Mouse (Mus musculus) heart, embryonic 16.5 days (tissue): ENCODE measurements around the gene Fam169b. TPM values are rescaled to one million over a fixed set of nuclear protein-coding genes. Genes with fewer than 3 reads are reported as not detected.
A peak's percentile ranks its signal among the peaks of the same experiment; 100 is the strongest.
"Not testable (repeated sequence)": the region's sequence is repeated elsewhere in the genome, so short reads cannot be mapped to it uniquely, and the experiment has no call there.

Experiments
- ATAC-seq: fragments of 200-750 bp; cut with Nextera tagmentation; replicated peaks from 2 replicates; pipeline ENCODE4 v1.8.0; 2017; ENCODE audit warnings: moderate number of reproducible peaks; ENCODE audit not compliant: insufficient read depth, low FRiP score; ENCODE audit errors: extremely low read depth
- H3K27ac ChIP-seq: fragments of 300-500 bp; sonication (generic); 2 replicates; pipeline ENCODE4 v1.5.1; 2014; ENCODE audit warnings: mild to moderate bottlenecking, low read length, control low read depth, moderate library complexity
- H3K27me3 ChIP-seq: fragments of 300-500 bp; sonication (generic); 2 replicates; pipeline ENCODE4 v1.6.1; 2014; ENCODE audit warnings: low read length, mixed read lengths; ENCODE audit not compliant: control insufficient read depth, insufficient read depth
- H3K36me3 ChIP-seq: fragments of 300-500 bp; sonication (generic); 2 replicates; pipeline ENCODE4 v1.6.1; 2014; ENCODE audit not compliant: control insufficient read depth, insufficient read depth
- H3K4me1 ChIP-seq: fragments of 300-500 bp; sonication (generic); 2 replicates; pipeline ENCODE4 v1.6.1; 2014; ENCODE audit warnings: low read length, mixed read lengths; ENCODE audit not compliant: control insufficient read depth, insufficient read depth
- H3K4me2 ChIP-seq: fragments of 300-500 bp; sonication (generic); 2 replicates; pipeline ENCODE4 v1.6.1; 2014; ENCODE audit warnings: low read depth, mild to moderate bottlenecking, control low read depth, low read length
- H3K4me3 ChIP-seq: fragments of 300-500 bp; sonication (generic); 2 replicates; pipeline ENCODE4 v1.5.1; 2014; ENCODE audit warnings: mild to moderate bottlenecking, control low read depth, low read length
- H3K9ac ChIP-seq: fragments of 300-500 bp; sonication (generic); 2 replicates; pipeline ENCODE4 v1.6.1; 2014; ENCODE audit warnings: low read length, control low read depth
- H3K9me3 ChIP-seq: fragments of 300-500 bp; sonication (generic); replicated peaks from 2 replicates; pipeline ENCODE4 v1.6.1; 2016; ENCODE audit warnings: low read length; ENCODE audit not compliant: control insufficient read depth
- WGBS: fragments of 180-500 bp; shearing (Covaris S2); extraction: QIAGEN DNeasy Blood & Tissue Kit; methylation state at CpG from one replicate; pipeline ENCODE4 v1.1.7; 2014; 5-methylcytosine and 5-hydroxymethylcytosine counted together
- polyA plus RNA-seq: library from polyadenylated mRNA; unstranded; fragments of >200 nt; fragmentation: Nextera tagmentation; extraction: Ambion mirVana; gene quantifications from 2 replicates; pipeline ENCODE4 v1.2.1, GENCODE M21; 2015

The Fam169b gene
- polyA plus RNA-seq, 1 experiment from 2014 or later, result 15.1 TPM

GRCm38 (mm10) chr7:68272607-68273006, 1.0 kb upstream of the Fam169b start:
- H3K9ac ChIP-seq, result no peak overlapping the region
- H3K4me3 ChIP-seq, result no peak overlapping the region
- H3K27ac ChIP-seq, result peak overlapping the region; percentile 46; the same call in 1 of the 2 replicates
- 85% methylated on average over 10 of the region's 10 CpGs for whole genome bisulfite sequencing
- H3K36me3 ChIP-seq, result no peaks in the 10 kb centered on the region
- no peak overlapping the region for H3K4me2 ChIP-seq
- H3K27me3 ChIP-seq, result no peaks in the 10 kb centered on the region; the same call in 1 of the 2 replicates
- no peak for ATAC-seq
- H3K4me1 ChIP-seq, result peaks cover 11% of the 10 kb centered on the region
- H3K9me3 ChIP-seq, result no peaks in the 10 kb centered on the region

DNA sequence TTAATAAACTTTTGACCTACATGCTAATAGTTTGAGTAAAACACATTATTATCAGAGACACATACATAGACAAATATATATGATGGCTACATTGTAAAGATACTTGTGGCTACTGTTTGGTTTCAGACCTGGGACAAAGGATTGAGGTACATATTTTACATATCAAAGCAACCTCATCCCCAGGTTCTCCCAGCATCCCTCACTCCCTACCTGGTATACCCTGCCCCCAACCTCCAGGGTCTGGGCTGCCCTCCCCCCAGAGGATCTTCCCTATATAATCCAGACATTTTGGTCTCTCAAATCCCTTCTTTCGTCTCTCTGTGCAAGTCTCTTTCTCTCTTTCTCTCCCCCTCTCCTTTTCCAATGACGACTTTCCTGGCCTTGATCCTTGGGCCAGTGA, 579 bp downstream of the Fam169b start:
- H3K4me2 ChIP-seq, result no peak overlapping the region
- no peak overlapping the region for H3K9ac ChIP-seq
- no peaks in the 10 kb centered on the region for H3K9me3 ChIP-seq
- 79% methylated on average over 2 of the region's 2 CpGs for WGBS
- H3K27ac ChIP-seq, result no peak overlapping the region
- no peaks in the 10 kb centered on the region; the same call in 1 of the 2 replicates for H3K27me3 ChIP-seq
- H3K36me3 ChIP-seq, result no peaks in the 10 kb centered on the region
- H3K4me1 ChIP-seq, result peaks cover 11% of the 10 kb centered on the region
- H3K4me3 ChIP-seq, result no peak overlapping the region
- ATAC-seq, result no peak

DNA sequence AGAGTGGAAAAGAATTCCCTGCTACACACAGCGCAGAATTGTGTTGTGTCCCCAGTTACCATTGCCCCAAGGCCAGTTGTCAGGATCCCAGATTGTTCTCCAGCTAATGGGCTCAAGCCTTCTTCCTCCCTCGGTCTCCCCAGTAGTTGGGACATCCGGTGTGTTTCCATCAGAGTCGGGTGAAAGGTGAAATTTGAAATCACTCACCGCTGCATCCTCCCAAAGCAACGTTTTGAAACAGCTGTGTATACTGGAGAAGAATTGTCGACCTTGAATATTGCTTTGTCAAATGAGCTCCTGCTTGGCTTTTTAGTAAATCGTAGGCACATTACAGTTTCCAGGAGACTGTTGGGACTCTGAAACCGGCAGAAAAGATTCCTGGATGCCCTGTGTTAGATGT, 1.3 kb downstream of the Fam169b start:
- no peaks in the 10 kb centered on the region for H3K9me3 ChIP-seq
- H3K36me3 ChIP-seq, result no peaks in the 10 kb centered on the region
- peaks cover 11% of the 10 kb centered on the region for H3K4me1 ChIP-seq
- no peaks in the 10 kb centered on the region; the same call in 1 of the 2 replicates for H3K27me3 ChIP-seq
- no peak overlapping the region for H3K4me3 ChIP-seq
- no peak overlapping the region for H3K9ac ChIP-seq
- H3K4me2 ChIP-seq, result peak overlapping the region; percentile 21
- H3K27ac ChIP-seq, result peak overlapping the region; percentile 46
- ATAC-seq, result no peak
- 67% methylated on average over 9 of the region's 9 CpGs for WGBS

DNA sequence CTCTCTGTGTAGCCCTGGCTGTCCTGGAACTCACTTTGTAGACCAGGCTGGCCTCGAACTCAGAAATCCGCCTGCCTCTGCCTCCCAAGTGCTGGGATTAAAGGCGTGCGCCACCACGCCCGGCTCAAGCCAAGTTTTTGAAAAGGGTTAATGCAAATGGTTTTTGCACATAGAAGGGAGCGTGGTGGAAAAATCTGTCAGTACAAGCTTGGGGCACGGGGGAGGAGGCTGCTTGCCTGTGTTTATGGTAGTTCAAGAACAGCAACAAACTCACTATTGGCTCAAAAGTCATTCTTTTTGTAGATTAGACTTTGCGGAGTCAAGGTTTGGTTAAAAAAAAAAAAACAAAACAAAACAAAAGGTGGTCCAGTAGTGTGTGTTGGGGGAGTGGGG, 1.8 kb downstream of the Fam169b start:
- H3K27me3 ChIP-seq, H3K9me3 ChIP-seq, ATAC-seq, H3K36me3 ChIP-seq: not testable (repeated sequence)
- 47% methylated on average over 9 of the region's 9 CpGs for WGBS
- Histone ChIP-seq H3K27ac (peak overlapping the region; percentile 46), H3K4me1 (peaks cover 10% of the 10 kb centered on the region), H3K4me3 (peak overlapping the region; percentile 62), H3K4me2 (peak overlapping the region; percentile 96), H3K9ac (peak overlapping the region; percentile 76)

- Histone ChIP-seq H3K27ac (peak overlapping the region; percentile 70), H3K27me3 (no peaks in the 10 kb centered on the region; the same call in 1 of the 2 replicates)
Observed at GRCm38 (mm10) chr7:68275838-68276731, 2.4 kb downstream of the Fam169b start.

DNA sequence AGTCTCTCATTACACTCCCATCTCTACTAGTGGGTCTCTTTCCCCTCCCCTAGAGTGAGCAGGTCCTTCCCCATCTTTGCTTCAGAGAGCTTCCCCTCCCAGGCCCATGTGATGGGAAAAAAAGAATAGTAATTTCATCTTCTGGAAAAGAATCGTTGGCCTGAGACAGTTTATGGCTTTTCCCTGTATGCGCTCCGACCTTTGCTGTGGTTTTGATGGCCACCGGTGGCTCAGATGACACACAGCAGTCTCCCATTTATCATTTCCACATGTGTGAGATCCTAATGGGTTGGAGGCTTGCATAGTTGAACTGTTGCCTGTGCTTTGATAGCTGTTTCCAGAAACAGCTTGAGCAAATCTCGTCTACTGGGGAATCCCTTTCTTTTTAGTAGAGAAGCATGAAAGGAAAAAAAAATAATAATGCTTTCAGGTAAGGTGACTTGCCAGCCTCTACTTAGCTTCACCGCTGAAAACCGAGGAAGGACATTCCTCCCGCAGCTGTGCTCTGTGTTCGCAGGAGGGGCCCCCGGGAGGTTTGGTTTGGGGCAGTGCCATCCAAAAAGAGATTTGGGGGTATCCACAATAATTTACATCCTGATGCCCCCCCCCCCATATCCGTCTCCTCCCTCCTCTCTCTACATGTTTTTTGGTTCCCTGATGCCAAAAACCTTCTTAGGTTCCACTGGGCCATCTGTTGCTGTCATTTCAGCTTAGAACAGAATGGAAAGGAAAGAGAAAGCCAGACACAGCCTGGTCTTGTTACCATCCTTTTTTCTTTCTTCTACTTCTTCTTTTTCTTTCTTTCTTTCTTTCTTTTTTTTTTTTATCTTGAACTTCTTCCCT, 3.6 kb downstream of the Fam169b start:
- Histone ChIP-seq H3K9ac (peak overlapping the region; percentile 34; the same call in 1 of the 2 replicates), H3K4me1 (peaks cover 8% of the 10 kb centered on the region), H3K9me3 (no peaks in the 10 kb centered on the region), H3K4me3 (peak overlapping the region; percentile 33), H3K27ac (peak overlapping the region; percentile 47; the same call in 1 of the 2 replicates), H3K36me3 (no peaks in the 10 kb centered on the region), H3K4me2 (no peak overlapping the region), H3K27me3 (no peaks in the 10 kb centered on the region; the same call in 1 of the 2 replicates)
- WGBS, result 50% methylated on average over 11 of the region's 11 CpGs
- no peak for ATAC-seq

More at GRCm38 (mm10) chr7:68275838-68276731, 2.4 kb downstream of the Fam169b start:
- peak; percentile 43 for ATAC-seq
- Histone ChIP-seq H3K36me3 (no peaks in the 10 kb centered on the region), H3K4me3 (peak overlapping the region; percentile 62), H3K4me2 (peak overlapping the region; percentile 96), H3K4me1 (peaks cover 8% of the 10 kb centered on the region), H3K9ac (peak overlapping the region; percentile 76), H3K9me3 (no peaks in the 10 kb centered on the region)
- 8% methylated on average over 36 of the region's 36 CpGs for WGBS

- H3K9ac ChIP-seq, result peak overlapping the region; percentile 54
- H3K4me1 ChIP-seq, result peaks cover 8% of the 10 kb centered on the region
- WGBS, result 83% methylated on average over 4 of the region's 4 CpGs
- peak overlapping the region; percentile 33 for H3K4me3 ChIP-seq
- no peak overlapping the region for H3K4me2 ChIP-seq
- no peak for ATAC-seq
- H3K27me3 ChIP-seq, result no peaks in the 10 kb centered on the region; the same call in 1 of the 2 replicates
- H3K36me3 ChIP-seq, result no peaks in the 10 kb centered on the region
- no peaks in the 10 kb centered on the region for H3K9me3 ChIP-seq
- peak overlapping the region; percentile 57 for H3K27ac ChIP-seq
Observed at GRCm38 (mm10) chr7:68277897-68278270, 4.2 kb downstream of the Fam169b start.

- H3K9me3 ChIP-seq, result no peaks in the 10 kb centered on the region
- ATAC-seq, result no peak
- H3K4me1 ChIP-seq, result peaks cover 8% of the 10 kb centered on the region
- 90% methylated on average over 6 of the region's 6 CpGs for WGBS
- peak overlapping the region; percentile 54 for H3K9ac ChIP-seq
- H3K27me3 ChIP-seq, result no peaks in the 10 kb centered on the region; the same call in 1 of the 2 replicates
- H3K4me3 ChIP-seq, result peak overlapping the region; percentile 33
- H3K27ac ChIP-seq, result peak overlapping the region; percentile 57
- no peak overlapping the region for H3K4me2 ChIP-seq
- H3K36me3 ChIP-seq, result no peaks in the 10 kb centered on the region
Observed at GRCm38 (mm10) chr7:68278385-68278784, 4.7 kb downstream of the Fam169b start.
